Mouse (Mus musculus) layer of hippocampus, adult 2 months (tissue): ENCODE results near the gene Map3k20. TPM values are rescaled to one million over a fixed set of nuclear protein-coding genes. Genes with fewer than 3 reads are reported as not detected.

ENCODE experiments used
- DNase-seq, 2 experiments: peaks; one replicate each; pipeline ENCODE4 v3.0.0; 2022; ENCODE audit warnings: low spot score in 2 of 2
- H3K27ac ChIP-seq: fragments of 200-600 bp; 2 replicates; pipeline ENCODE4 v1.8.1; 2022
- H3K4me3 ChIP-seq: fragments of 200-600 bp; 2 replicates; pipeline ENCODE4 v1.8.1; 2022; ENCODE audit warnings: mild to moderate bottlenecking
- CTCF ChIP-seq: fragments of 200-600 bp; conservative IDR thresholded peaks from 2 replicates; pipeline ENCODE4 v1.8.1; 2022; ENCODE audit warnings: antibody characterized with exemption, mild to moderate bottlenecking, moderate library complexity
- total RNA-seq, 2 experiments: library from RNA; stranded (reverse); gene quantifications; 2 replicates each; pipeline ENCODE4 v1.2.3; 2021

Gene Map3k20
- total RNA-seq, 2 experiments from 2014 or later, result 9.0 to 13.9 TPM

DNA sequence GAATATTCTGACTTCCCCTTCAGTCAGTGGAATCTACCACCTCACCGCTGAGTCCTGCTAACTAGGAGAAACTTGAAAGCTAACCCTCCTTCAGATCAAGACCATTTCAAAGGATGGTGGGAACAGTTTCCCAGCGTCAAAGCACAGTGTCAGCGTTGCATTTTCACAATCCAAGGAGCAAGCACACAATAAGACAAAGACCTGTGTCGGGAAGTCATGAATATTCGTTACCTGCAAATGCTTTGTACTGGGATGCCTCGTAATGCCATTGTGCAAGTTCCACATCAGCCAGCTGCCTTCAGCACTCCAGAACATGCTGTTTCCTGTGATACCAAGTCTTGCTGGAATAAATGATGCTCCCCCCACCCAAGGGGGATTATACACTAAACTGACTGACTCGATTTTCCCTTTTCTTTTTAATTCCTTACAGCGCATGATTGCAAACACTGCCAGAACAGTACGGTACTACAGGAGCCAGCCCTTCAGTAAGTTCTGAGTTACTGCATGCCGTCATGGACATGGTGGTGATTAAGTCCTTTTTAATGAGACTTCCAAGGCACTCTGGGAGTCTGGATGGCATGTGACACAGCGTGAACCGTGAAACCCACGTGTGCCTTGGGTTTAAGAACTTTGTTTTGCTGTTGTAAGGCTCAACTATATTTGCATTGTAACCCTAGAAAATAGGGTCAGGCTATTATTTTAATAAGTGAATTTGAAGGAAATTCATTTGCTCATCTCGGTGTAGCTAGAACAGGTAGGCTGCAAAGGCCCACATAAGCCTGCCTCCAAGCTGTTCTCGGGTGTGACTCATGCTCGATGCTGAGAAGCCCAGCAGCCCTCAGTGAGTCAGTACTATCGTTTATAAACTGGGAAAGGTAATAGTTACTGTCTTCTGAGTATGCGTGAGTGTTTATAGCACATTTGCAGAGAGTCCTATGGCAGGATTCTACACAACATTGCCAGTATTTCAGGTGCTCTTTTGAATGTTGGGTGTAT lies 32.6 kb upstream of the Map3k20 start:
- no peak for TF ChIP-seq CTCF
- H3K4me3 ChIP-seq, result no peak overlapping the region
- H3K27ac ChIP-seq, result 0 out of 2 replicates have a peak overlapping the region, but pooled peaks have one; percentile 19
- DNase-seq, result no peak

DNA sequence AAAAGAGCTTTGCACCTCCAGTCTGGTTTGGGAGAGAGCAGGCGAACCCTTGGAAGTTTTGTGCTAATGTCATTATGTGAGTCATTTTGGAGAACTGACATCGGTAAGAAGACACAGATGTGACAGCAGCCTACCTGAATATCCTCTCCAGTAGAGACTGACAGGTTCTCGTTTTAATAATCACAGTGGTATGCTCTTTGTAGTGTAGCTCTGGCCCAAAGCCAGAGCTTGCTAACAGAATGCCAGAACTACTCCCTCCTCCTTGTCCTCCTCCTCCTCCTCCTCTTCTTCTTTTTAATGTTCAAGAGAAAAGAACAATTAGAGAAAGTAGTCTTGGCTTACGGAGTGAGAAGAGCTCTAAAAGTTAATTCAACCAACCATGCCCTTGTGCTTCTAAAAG lies 31.6 kb upstream of the Map3k20 start:
- no peak for TF ChIP-seq CTCF
- no peak for DNase-seq
- Histone ChIP-seq H3K27ac (no peak overlapping the region), H3K4me3 (no peak overlapping the region; the same call in 1 of the 2 replicates)

DNA sequence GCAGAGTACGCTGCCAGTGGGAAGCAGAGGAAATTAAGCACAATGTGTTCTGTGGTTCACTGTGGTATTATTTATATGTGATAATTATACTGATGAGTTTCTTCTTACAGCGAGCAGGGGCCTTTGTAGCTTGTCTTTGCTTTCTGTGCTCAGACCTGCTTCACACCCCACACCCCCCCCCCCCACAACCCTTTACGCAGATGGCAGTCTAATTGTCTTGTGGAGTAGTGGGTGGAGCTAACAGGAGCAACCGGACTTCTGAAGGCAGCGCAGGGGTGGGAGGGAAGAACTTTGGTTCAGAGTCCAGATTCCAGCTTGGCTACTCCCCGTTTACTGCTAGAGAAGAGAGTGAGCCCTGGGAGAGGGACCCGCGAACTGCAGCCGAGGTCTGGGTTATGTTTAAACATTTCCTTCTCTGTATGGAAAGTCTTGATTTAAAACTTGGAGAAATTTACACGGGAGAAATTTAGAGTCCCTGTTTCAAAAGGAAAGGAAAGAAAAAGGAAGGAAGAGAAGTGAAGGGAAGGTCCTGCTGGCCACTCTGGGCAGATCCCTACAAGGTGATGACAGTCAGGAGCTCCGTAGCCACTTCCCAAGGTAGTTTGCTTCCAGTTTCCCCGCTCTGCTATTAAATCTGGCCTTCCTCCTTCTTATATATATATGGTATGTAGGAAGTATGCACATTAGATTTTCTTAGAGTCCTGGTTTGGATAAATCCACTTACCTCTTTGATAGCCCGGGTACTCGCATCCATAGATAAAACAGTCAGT lies 30.4 kb upstream of the Map3k20 start:
- H3K27ac ChIP-seq, result peak overlapping the region; percentile 54; the same call in 1 of the 2 replicates
- no peak for TF ChIP-seq CTCF
- DNase-seq, result no peak

DNA sequence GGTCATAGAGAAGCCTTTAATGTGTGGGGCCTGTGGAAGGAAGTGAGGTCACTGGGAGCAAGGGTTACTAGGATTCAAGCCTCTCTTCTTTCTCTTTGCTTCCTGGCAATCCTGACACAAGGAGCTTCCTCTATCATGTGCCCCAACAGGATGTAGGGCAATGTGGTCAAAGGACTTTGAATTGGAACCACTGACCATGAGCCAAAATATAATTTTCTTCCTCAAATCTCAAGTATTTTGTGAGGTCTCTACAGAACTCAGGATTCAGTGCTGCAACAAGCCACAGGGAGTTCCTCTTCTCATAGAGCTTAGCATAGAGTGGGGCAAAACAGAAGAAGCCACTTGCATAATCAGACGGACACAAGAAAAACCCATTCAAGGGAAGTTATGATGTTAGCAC lies 24.7 kb upstream of the Map3k20 start:
- no peak for TF ChIP-seq CTCF
- DNase-seq, result no peak
- Histone ChIP-seq H3K4me3 (no peak overlapping the region), H3K27ac (no peak overlapping the region)

More for the DNA sequence above, 30.4 kb upstream of the Map3k20 start:
- H3K4me3 ChIP-seq, result no peak overlapping the region

DNA sequence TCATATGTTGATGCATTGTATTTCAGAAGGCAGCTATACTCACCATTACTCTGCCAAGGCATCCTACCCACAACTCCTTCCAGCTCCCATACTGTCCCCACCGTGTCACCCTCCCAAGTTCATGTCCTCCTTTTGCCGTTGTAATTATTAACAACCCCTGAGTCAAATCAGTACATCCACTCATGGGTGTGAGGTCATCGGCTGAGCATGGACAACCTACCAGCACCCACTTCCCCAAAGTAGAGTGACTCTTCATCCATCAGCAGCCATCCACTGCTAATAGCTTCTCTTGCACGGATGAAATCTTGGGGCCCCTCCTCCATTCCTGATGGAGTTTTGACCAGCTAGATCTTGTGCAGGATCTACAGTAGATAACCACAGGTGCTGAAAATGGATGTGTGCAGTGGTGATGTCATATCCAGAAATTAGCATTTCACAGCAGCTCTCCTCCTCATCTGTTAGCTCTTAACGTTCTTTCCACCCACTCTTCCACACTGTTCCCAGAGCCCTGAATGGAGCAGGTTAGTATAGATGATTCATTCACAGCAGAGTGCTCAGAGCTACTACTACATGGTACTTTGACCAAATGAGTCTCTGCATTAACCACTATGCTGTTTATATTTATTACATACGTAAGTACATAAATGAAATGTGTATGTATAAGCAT lies 22.5 kb upstream of the Map3k20 start:
- Histone ChIP-seq H3K4me3 (no peak overlapping the region), H3K27ac (no peak overlapping the region)
- DNase-seq, result no peak
- no peak for TF ChIP-seq CTCF

DNA sequence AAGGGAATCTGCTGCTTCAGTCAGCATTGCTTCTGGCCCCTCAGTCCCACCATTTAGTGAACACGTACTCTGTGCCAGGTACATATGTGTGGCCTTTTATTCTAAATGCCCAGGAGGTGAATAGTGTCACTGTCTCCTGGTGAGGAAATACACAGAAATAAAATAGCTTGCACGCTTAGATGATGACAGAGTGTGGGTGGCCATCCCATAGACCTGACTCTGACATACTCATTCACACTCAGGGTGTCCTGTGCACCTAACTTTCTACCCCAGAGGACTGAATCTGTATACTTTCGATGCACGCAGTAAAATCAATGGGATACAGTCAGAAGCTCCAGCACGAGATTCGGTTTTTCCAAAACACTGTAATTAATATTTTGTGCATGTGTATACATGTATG lies 18.0 kb upstream of the Map3k20 start:
- no peak overlapping the region for H3K4me3 ChIP-seq
- no peak for DNase-seq
- no peak for TF ChIP-seq CTCF
- no peak overlapping the region for H3K27ac ChIP-seq

DNA sequence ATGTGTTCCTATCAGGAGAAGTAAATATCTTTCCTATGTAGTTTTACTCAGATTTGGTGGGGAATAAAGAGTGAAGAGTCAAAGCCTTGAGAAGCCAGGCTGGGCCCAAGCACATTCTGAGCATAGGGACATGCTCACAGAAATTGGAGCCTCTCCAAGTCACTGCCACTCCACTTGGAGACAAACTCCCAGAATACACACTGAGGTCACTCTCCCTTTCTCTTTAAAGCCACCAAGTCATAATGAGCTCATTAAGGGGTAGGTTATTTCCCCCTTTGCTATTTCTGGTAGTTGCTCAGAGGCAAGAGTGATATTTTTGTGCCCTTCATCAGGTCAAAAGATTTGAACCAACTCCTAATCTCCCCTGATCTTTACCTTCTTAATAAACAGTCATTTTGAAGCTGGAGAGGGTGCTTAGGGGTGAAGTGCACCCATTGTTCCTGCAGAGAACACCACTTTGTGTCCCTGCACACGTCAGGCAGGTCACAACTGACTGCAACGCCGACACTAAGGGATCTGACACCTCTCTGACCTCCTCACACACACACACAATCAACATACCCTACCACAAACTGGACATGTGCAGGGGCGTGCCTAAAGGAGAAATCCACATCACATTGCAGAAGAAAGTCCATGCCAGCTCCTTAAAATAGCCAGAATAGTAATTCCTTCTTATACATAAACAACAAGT lies 15.6 kb upstream of the Map3k20 start:
- DNase-seq, result no peak
- Histone ChIP-seq H3K27ac (no peak overlapping the region), H3K4me3 (no peak overlapping the region)
- TF ChIP-seq CTCF, result no peak

DNA sequence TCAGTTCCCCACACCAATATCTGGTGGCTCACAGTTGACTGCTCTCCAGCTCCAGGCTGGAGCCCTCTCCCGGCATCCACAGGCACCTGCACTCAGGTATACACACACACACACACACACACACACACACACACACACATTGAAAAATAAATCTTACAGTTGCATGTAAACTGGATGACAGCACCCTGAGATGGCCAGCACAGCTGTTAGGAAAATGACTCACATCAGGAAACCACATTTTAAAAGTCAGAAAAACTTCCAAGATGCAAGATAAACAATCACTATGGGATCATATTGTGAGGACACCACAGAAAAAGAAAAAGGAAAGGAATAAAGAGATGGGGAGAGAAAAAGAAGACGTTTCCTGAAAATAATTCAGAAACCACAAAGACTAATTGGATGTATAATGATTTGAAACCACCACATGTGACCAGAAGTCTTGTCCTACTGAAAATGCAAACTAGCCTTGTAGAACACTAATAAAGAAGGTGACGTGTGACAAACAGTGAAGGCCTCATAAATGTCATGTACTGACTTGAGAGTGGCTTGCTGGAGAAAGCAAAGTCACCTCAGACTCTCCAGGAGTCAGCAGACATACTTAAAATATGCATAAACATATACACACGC lies 7.1 kb upstream of the Map3k20 start:
- TF ChIP-seq CTCF, result no peak
- Histone ChIP-seq H3K27ac (no peak overlapping the region), H3K4me3 (no peak overlapping the region)
- DNase-seq, result no peak

DNA sequence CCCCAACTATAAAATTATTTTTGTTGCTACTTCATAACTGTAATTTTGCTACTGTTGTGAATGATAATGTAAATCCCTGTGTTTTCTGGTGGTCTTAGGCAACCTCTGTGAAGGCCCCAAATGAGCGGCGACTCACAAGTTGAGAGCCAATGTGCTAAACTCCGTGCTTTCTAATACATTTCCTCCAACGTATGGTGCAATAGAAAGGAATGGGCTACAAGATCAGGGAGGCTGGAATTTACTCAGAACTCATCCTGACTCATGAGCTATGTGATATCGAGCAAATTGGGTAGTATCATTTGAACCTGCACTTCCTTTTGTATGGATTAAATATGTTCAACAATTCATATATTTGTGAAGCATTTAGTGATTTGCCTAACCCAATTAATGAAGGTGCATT lies 4.9 kb upstream of the Map3k20 start:
- DNase-seq, result no peak
- H3K27ac ChIP-seq, result no peak overlapping the region
- no peak for TF ChIP-seq CTCF
- no peak overlapping the region for H3K4me3 ChIP-seq

DNA sequence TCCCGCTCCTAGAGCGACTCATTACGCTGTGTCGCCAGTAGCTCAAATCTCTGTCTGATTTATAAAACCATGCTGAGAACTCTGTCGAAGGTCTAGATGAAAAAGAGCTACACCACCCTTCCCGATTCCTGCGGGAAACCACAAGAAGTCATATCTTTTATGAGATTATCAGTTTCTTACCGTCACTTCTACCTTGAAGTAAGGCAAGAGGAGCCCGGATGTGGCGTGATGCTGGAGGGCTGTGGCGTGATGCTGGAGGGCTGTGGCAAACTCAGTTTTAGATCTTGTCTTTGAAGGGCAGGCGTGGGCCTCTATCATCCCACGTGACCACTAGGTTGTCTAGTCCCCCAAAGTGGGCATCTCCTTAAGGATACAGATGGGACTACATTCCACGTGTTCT lies 3.5 kb upstream of the Map3k20 start:
- DNase-seq, result no peak
- no peak for TF ChIP-seq CTCF
- Histone ChIP-seq H3K27ac (no peak overlapping the region), H3K4me3 (no peak overlapping the region)

DNA sequence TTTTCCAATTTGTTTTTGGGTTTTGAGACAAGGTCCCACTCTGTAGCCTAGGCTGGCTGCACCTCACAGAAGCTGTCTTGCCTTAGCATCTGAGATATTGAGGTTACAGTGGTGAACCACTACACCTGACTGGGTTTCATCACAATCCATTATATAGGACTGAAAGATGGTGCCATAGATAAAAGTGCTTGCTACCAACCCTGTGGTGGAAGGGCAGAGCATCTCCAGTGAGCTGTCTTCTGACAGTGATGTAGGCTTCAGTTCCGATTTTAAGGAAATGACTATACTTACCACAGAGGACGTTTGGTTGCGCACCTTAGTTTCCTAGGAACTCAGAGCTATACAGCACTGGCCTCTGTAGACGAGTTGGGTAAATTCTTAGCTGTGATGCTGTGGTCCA lies 2.7 kb upstream of the Map3k20 start:
- Histone ChIP-seq H3K4me3 (no peak overlapping the region), H3K27ac (no peak overlapping the region)
- DNase-seq, result no peak
- TF ChIP-seq CTCF, result no peak

DNA sequence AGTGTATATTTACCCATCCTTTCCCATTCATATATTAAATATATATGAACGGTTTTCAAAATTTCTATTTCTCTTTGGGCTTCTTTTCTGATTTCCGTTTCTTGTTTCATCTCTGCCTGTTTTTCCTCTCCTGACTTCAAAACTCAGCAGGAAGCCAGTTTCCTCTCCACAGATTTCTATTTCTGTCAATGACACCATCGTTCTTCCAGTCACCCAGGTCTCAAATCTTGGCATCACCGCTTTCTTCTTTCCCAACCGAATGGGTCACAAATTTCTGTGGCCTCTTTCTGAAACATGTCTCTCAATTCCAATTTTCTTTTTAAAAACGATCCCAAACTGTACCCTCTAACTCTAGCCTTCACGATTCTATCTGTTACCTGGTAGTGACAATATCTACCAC lies 748 bp upstream of the Map3k20 start:
- DNase-seq, result no peak
- Histone ChIP-seq H3K27ac (no peak overlapping the region), H3K4me3 (no peak overlapping the region)
- TF ChIP-seq CTCF, result no peak
